Mouse (Mus musculus): ENCODE results near the gene Gm20403. TPM values are rescaled to one million over a fixed set of nuclear protein-coding genes. Genes with fewer than 3 reads are reported as not detected.
"Not testable (repeated sequence)": the region's sequence is repeated elsewhere in the genome, so short reads cannot be mapped to it uniquely, and the experiment has no call there.

Gene Gm20403
- polyA plus RNA-seq, 1 experiment from 2014 or later, result not detected

DNA sequence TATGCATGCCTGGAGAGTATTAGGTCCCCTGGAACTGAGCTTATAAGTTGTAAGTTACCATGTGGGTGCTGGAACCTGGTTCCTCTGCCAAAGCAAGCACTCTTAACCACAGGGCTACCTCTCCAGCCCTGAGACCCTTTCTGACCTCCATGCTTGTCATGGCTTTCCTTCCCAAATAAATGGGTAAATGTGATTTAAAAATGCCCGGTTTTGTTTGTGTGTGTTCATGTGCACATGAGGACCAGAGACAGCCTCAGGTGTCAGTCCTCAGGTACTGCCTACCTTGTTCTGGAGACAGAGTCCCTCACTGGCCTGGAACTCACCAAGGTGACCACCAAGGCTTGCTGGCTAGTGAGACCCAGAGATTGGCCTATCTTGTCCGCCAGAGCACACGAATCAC is 18.1 kb upstream of the Gm20403 start:
- no peaks in the 10 kb centered on the region for H3K4me1 ChIP-seq
- no peak overlapping the region for H3K4me3 ChIP-seq
- WGBS, result 92% methylated on average over 3 of the region's 3 CpGs
- H3K9me3 ChIP-seq, result no peaks in the 10 kb centered on the region
- no peak overlapping the region for H3K9ac ChIP-seq
- H3K36me3 ChIP-seq, result no peaks in the 10 kb centered on the region
- no peaks in the 10 kb centered on the region for H3K27me3 ChIP-seq (replicated peaks)
- no peak overlapping the region for H3K27ac ChIP-seq
- ATAC-seq (ENCODE audit: low FRiP score, low read depth), result no peak
- no peak overlapping the region for H3K4me2 ChIP-seq (replicated peaks)

DNA sequence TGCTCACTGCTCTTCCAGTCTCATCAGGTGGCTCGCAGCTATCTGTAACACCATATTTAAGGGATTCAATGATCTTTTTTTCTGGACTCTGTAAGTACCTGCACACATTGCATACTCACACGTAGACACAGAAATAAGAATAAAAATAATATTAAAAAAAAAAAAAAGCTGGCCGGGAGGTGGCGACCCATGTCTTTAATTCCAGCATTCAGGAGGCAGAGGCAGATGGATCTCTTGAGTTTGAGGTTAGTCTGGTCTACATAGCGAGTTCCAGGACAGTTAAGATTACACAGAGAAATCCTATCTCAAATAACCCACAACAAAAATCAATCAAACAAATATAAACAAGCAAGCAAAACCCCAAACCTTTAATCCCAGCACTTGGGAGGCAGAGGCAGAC is 17.5 kb upstream of the Gm20403 start:
- 93% methylated on average over 5 of the region's 5 CpGs for WGBS
- no peaks in the 10 kb centered on the region for H3K27me3 ChIP-seq (replicated peaks)
- no peak overlapping the region for H3K9ac ChIP-seq
- H3K4me2 ChIP-seq (replicated peaks), result no peak overlapping the region
- H3K36me3 ChIP-seq, result no peaks in the 10 kb centered on the region
- no peak overlapping the region for H3K27ac ChIP-seq
- ATAC-seq (ENCODE audit: low FRiP score, low read depth), result no peak
- no peak overlapping the region for H3K4me3 ChIP-seq
- H3K4me1 ChIP-seq, result no peaks in the 10 kb centered on the region
- no peaks in the 10 kb centered on the region for H3K9me3 ChIP-seq

DNA sequence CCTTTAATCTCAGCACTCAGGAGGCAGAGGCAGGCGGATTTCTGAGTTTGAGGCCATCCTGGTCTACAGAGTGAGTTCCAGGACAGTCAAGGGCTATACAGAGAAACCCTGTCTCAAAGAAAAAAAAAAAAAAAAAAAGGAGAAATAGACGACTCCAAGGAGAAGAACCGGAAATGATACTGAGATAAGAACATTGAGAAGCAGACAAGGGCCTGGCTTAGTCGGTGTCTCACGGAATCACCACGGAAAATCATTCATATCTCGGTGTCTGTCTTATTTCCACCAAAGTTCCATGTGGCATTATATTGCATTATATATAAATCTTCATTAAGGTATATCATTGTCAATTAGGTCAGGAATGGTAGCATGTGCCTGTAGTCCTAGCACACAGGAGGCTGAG is 16.2 kb upstream of the Gm20403 start:
- not testable (repeated sequence) for ATAC-seq (ENCODE audit: low FRiP score, low read depth)

DNA sequence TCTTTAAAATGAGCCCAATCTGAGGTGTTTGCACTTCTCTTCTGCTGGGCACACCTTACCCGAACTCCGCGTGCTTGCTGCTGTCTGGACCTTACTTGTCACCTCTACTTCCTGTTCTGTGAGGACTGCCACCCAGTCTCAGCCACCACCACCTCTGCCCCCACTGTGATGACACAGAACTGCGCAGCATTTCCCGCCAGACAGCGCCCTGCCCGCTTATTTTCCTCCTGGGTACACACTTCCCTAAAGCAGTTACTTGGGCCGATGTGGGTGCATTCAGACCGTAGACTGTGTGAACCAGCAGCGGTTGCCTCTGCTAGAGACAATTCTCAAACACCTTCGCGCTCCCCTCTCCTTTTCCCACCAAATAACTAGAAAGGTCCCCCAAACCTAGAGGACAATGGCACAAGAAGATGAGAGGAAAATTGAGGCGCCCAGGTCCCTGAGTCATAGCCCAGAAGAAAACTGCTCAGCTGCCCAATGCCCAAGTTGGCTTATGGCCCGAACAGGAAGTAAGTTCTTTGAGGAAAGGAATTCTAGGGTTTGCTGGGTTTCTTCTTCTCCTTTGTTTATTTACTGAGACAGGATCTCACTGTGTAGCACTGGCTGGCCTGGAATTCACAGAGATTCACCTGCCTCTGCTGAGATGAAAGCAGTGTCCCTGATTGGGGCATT is 12.8 kb upstream of the Gm20403 start:
- WGBS, result 85% methylated on average over 14 of the region's 14 CpGs
- Histone ChIP-seq H3K36me3 (no peaks in the 10 kb centered on the region), H3K4me3 (no peak overlapping the region), H3K27ac (no peak overlapping the region), H3K9ac (no peak overlapping the region), H3K27me3 (replicated peaks) (no peaks in the 10 kb centered on the region), H3K4me1 (no peaks in the 10 kb centered on the region), H3K4me2 (replicated peaks) (no peak overlapping the region), H3K9me3 (no peaks in the 10 kb centered on the region)
- no peak for ATAC-seq (ENCODE audit: low FRiP score, low read depth)

More for the DNA sequence above, 16.2 kb upstream of the Gm20403 start:
- H3K36me3 ChIP-seq; H3K4me3 ChIP-seq; H3K9me3 ChIP-seq; H3K4me1 ChIP-seq; H3K9ac ChIP-seq; H3K4me2 ChIP-seq (replicated peaks); H3K27me3 ChIP-seq (replicated peaks); H3K27ac ChIP-seq: not testable (repeated sequence)
- WGBS, result 92% methylated on average over 7 of the region's 7 CpGs

DNA sequence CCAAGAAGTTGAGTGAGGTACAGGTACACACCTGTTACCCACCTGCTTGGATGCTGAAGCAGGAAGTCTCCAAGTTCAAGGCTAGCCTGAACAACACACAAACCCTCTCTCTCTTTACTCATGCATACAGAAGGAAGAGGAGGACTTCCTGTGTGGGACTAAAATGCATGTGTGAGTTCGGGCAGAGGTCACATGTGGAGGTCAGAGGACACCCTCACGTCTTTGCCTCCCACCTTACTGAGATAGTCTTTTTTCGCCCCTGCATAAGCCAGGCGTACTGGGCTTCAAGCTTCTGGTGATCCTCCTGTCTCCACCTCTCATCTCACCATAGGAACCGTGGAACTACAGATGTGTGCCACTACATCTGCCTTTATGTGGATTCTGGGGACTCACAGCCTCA is 12.1 kb upstream of the Gm20403 start:
- ATAC-seq (ENCODE audit: low FRiP score, low read depth), result no peak
- H3K4me2 ChIP-seq (replicated peaks), result no peak overlapping the region
- no peak overlapping the region for H3K27ac ChIP-seq
- no peaks in the 10 kb centered on the region for H3K9me3 ChIP-seq
- H3K27me3 ChIP-seq (replicated peaks), result no peaks in the 10 kb centered on the region
- no peaks in the 10 kb centered on the region for H3K4me1 ChIP-seq
- no peak overlapping the region for H3K4me3 ChIP-seq
- no peak overlapping the region for H3K9ac ChIP-seq
- no peaks in the 10 kb centered on the region for H3K36me3 ChIP-seq
- 79% methylated on average over 5 of the region's 5 CpGs for WGBS

DNA sequence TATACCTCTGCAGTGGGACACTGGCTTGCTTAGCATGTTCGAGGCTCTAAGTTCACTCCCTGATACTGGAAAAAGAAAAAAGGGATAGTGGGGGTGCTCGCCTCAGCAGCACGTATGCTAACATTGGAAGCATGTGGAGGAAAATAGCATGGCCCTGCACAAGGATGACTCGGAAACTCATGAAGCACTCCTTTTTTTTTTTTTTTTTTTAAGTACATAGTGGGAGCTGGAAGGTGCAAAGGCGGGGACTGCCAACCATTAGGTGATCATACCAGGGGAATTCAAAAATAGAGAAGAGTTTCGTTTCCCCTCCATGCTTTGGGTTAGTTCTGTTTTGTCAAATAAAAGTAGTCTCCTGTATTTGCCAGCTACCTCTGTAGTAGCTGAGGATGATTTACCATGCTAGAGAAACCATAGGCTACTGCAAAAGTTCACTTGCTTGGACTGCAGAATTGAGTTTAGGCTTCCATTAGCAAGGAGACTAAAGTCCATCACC is 10.7 kb upstream of the Gm20403 start:
- Histone ChIP-seq H3K27me3 (replicated peaks) (no peaks in the 10 kb centered on the region), H3K9me3 (no peaks in the 10 kb centered on the region), H3K27ac (no peak overlapping the region), H3K4me1 (no peaks in the 10 kb centered on the region), H3K36me3 (no peaks in the 10 kb centered on the region), H3K4me2 (replicated peaks) (no peak overlapping the region), H3K4me3 (no peak overlapping the region), H3K9ac (no peak overlapping the region)
- 83% methylated on average over 6 of the region's 6 CpGs for WGBS
- no peak for ATAC-seq (ENCODE audit: low FRiP score, low read depth)

DNA sequence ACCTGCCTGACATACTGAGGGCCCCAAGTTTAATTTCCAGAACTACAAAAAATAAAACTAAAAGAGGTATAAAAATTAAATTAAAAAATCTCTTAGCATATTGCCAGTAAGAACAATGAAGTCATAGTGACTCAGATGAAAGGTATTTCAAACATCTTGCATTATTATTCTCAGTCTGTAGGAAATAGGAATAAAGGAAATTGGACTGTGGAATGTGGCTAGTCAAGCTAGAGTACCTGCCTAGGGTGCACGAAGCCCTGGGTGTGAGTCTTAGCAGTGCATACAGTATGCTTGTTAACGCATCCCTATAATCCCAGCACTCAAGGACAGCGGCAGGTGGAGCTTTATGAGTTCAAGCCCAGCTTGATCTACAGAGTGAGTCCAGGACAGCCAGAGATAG is 9.6 kb upstream of the Gm20403 start:
- Histone ChIP-seq H3K9me3 (no peaks in the 10 kb centered on the region), H3K4me2 (replicated peaks) (no peak overlapping the region), H3K9ac (no peak overlapping the region), H3K27ac (no peak overlapping the region), H3K4me1 (no peaks in the 10 kb centered on the region), H3K27me3 (replicated peaks) (no peaks in the 10 kb centered on the region), H3K36me3 (no peaks in the 10 kb centered on the region), H3K4me3 (no peak overlapping the region)
- no peak for ATAC-seq (ENCODE audit: low FRiP score, low read depth)
- WGBS, result 71% methylated on average over 3 of the region's 3 CpGs

DNA sequence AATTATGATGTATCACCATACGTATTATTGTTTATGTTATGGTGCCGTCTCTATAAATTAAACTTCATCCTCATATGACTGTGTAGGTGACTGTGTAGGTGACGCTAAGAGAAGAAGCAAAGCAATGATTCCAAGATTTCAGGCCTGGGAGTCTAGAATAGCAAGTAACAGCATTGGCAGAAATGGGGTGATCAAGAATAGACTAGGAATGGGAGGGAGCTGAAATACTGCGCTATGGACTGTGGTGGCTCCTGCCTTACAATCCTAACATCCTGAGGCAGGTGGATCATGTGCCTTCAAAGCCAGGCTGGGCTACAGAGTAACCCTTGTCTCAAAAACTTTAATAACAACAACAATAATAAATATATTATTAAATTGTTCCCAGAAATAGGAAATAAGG is 8.1 kb upstream of the Gm20403 start:
- no peak for ATAC-seq (ENCODE audit: low FRiP score, low read depth)
- no peaks in the 10 kb centered on the region for H3K36me3 ChIP-seq
- H3K9ac ChIP-seq, result no peak overlapping the region
- no peaks in the 10 kb centered on the region for H3K4me1 ChIP-seq
- H3K4me3 ChIP-seq, result no peak overlapping the region
- H3K27me3 ChIP-seq (replicated peaks), result no peaks in the 10 kb centered on the region
- no peaks in the 10 kb centered on the region for H3K9me3 ChIP-seq
- WGBS, result 91% methylated on average over 4 of the region's 4 CpGs
- H3K27ac ChIP-seq, result no peak overlapping the region
- H3K4me2 ChIP-seq (replicated peaks), result no peak overlapping the region

DNA sequence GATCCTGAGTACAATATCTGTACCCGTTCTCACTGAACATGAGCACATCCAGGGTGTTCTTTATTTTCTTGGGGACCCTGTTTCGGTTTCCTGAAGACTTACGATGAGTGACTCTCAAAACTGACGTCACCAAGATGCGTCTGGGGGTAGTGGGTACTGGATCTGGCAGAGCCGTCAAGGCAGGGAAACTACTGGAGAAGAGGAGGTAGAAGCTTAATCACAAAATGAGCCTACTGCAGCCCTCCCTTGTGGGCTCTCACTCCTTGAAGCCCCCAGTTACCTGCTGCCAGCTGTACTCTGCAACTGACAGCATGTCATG is 7.7 kb upstream of the Gm20403 start:
- Histone ChIP-seq H3K36me3 (no peaks in the 10 kb centered on the region), H3K9ac (no peak overlapping the region), H3K27me3 (replicated peaks) (no peaks in the 10 kb centered on the region), H3K27ac (no peak overlapping the region), H3K9me3 (no peaks in the 10 kb centered on the region), H3K4me1 (no peaks in the 10 kb centered on the region), H3K4me2 (replicated peaks) (no peak overlapping the region), H3K4me3 (no peak overlapping the region)
- no peak for ATAC-seq (ENCODE audit: low FRiP score, low read depth)
- WGBS, result 82% methylated on average over 6 of the region's 6 CpGs

DNA sequence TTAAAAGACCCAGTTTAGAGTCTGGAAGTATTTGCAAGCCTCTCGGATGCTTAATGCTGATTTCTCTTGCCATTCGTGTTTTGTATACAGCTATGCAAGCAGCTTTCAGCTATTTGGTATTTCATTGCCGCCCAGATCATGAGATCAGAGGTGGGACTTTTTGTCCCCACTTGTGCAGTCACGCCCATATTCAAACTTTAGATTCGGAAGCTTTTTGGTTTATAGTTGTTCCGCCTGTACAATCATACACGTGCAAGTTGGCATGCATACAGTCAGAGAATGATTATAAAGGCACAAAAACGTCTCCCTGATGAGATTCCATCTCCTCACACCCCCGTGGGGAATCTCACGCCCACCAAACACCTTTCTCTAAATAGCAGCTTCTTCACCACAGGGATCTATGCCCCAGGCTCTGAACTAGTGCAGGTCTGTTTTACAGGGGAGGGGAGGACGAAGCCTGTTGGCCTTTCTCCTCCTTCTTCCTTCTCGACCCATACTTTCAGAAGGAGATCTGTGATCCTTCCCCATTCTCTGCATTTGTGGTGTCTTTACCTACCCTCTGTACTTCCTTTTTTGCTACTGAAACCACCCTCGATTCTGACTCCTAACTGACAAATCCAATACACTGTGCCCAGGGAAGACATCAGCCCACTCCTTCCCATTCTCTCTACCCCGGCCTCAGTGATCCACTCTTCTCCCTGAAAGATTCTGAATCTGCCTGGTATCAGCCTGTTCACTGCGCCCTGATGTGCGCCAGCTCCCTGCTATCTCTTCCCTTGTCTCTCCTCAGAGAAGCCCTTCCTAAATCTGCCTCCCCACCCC is 7.1 kb upstream of the Gm20403 start:
- Histone ChIP-seq H3K4me3 (no peak overlapping the region), H3K4me2 (replicated peaks) (no peak overlapping the region), H3K4me1 (no peaks in the 10 kb centered on the region), H3K9me3 (no peaks in the 10 kb centered on the region), H3K9ac (no peak overlapping the region), H3K27ac (no peak overlapping the region), H3K27me3 (replicated peaks) (no peaks in the 10 kb centered on the region), H3K36me3 (no peaks in the 10 kb centered on the region)
- ATAC-seq (ENCODE audit: low FRiP score, low read depth), result no peak
- 69% methylated on average over 16 of the region's 16 CpGs for WGBS

DNA sequence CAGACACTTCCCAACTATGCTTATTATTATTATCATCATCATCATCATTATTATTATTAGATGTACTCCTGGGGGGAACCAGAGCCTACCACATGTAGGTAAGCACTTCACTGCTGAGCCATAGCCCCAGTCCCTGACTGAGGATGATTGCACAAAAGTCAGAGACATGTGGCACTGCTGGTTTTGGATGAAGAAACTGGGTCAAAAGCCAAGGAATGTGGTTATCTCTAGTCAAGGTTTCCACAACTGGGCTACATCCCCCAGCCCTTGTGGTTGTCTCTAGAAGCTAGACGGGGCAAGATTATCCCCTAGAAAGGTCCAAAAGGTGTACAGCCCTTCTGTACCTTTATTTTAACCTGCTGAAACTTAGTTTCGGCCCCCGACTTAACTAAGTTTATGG is 6.5 kb upstream of the Gm20403 start:
- no peak overlapping the region for H3K9ac ChIP-seq
- no peak for ATAC-seq (ENCODE audit: low FRiP score, low read depth)
- H3K27me3 ChIP-seq (replicated peaks), result no peaks in the 10 kb centered on the region
- H3K36me3 ChIP-seq, result no peaks in the 10 kb centered on the region
- H3K4me3 ChIP-seq, result no peak overlapping the region
- H3K9me3 ChIP-seq, result no peaks in the 10 kb centered on the region
- H3K4me2 ChIP-seq (replicated peaks), result no peak overlapping the region
- no peaks in the 10 kb centered on the region for H3K4me1 ChIP-seq
- 71% methylated on average over 3 of the region's 3 CpGs for WGBS
- H3K27ac ChIP-seq, result no peak overlapping the region

DNA sequence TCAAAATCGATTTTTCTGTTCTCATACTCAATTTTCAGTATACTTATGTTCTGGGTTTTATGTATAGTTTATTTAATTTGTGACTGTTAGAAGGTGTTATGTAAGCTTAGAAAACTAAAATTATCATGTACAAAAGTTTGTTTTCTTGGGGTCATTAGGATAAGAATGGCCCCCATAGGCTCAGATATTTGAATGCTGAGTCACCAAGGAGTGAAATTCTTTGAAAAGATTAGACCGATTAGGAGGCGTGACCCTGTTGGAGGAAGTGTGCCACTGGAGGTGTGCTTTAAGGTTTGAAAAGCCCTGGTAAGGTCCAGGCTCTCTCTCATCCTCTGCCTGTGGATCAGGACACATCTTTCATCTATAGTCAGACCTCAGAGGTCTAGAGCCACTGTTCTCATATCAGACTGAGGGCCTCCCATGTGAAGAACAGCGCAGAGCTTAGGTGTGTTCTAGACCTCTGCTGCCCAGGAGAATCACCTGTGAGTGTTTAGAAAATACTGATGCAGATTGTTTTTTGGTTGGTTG is 2.1 kb upstream of the Gm20403 start:
- Histone ChIP-seq H3K36me3 (no peaks in the 10 kb centered on the region), H3K4me2 (replicated peaks) (no peak overlapping the region), H3K27me3 (replicated peaks) (no peaks in the 10 kb centered on the region), H3K9ac (no peak overlapping the region), H3K27ac (no peak overlapping the region), H3K9me3 (no peaks in the 10 kb centered on the region), H3K4me3 (no peak overlapping the region), H3K4me1 (peaks cover 8% of the 10 kb centered on the region; the same call in 1 of the 2 replicates)
- no peak for ATAC-seq (ENCODE audit: low FRiP score, low read depth)
- 86% methylated on average over 4 of the region's 4 CpGs for WGBS
